Mouse (Mus musculus) adrenal gland, adult 2 months (tissue): ENCODE measurements around the gene Alg6. TPM values are rescaled to one million over a fixed set of nuclear protein-coding genes. Genes with fewer than 3 reads are reported as not detected.

Source experiments
- polyA plus RNA-seq: library from polyadenylated mRNA; depleted of rRNA; stranded (reverse); fragments of >200 nt; gene quantifications from 2 replicates; pipeline ENCODE4 v1.2.3, GENCODE M21; 2012; rRNA removed
- total RNA-seq, 2 experiments: library from RNA; stranded (reverse); gene quantifications; 2 replicates each; pipeline ENCODE4 v1.2.3; 2021

Gene Alg6
- total and polyA plus RNA-seq, 3 experiments: 0.88 to 8.5 (median 4.5) TPM

Other genes starting within 250 kb of the Alg6 start
- under 1 TPM; 0.40 to 0.55 TPM for gene Foxd3, start 59.4 kb upstream of the Alg6 start, total RNA-seq
- 1.7 and 3.0 TPM in 2 replicates for gene Foxd3, start 59.4 kb upstream of the Alg6 start, polyA plus RNA-seq
- gene Efcab7, start 113.5 kb downstream of the Alg6 start, total RNA-seq: 1 to 10 TPM; 3.7 to 5.0 TPM
- gene Efcab7, start 113.5 kb downstream of the Alg6 start, polyA plus RNA-seq: 0.80 TPM in 1 of 2 replicates, not detected in the other
- gene Pgm1, start 213.8 kb downstream of the Alg6 start, total RNA-seq: 100 to 1,000 TPM in 1 of 2 experiments, 10 to 100 TPM in 1; 94.2 to 103 TPM
- 52.7 and 56.6 TPM in 2 replicates for gene Pgm1, start 213.8 kb downstream of the Alg6 start, polyA plus RNA-seq
- 1 to 10 TPM; 5.8 to 6.4 TPM for gene Itgb3bp, start 214.1 kb downstream of the Alg6 start, total RNA-seq
- gene Itgb3bp, start 214.1 kb downstream of the Alg6 start, polyA plus RNA-seq: 0.30 and 0.42 TPM in 2 replicates